Mouse (Mus musculus): ENCODE measurements around the gene Adck1. TPM values are rescaled to one million over a fixed set of nuclear protein-coding genes. Genes with fewer than 3 reads are reported as not detected.
A peak's percentile ranks its signal among the peaks of the same experiment; 100 is the strongest.
"Not testable (repeated sequence)": the region's sequence is repeated elsewhere in the genome, so short reads cannot be mapped to it uniquely, and the experiment has no call there.

Gene Adck1
- total and polyA plus RNA-seq, 2 experiments: 13.5 to 24.4 TPM

GRCm38 (mm10) chr12:88361120-88361445 is 729 bp downstream of the Adck1 start:
- WGBS: 41% methylated on average over 9 of the region's 9 CpGs
- H3K27ac ChIP-seq (replicated peaks; ENCODE audit: insufficient read depth, low read depth, low read length): peak overlapping the region; percentile 71
- no peak for TF ChIP-seq POLR2A (IDR thresholded peaks at IDR 0.05; ENCODE audit: extremely low read depth, insufficient read depth, low read length)
- TF ChIP-seq CTCF (IDR thresholded peaks at IDR 0.05; ENCODE audit: low read depth, low read length): no peak

GRCm38 (mm10) chr12:88367673-88368072 is 7.3 kb downstream of the Adck1 start:
- no peak overlapping the region for H3K9ac ChIP-seq (ENCODE audit: low read depth, low read length)
- no peaks in the 10 kb centered on the region for H3K4me1 ChIP-seq (ENCODE audit: control insufficient read depth, insufficient read depth, low read length)
- no peak overlapping the region for H3K4me3 ChIP-seq (ENCODE audit: insufficient read depth, low read depth, low read length)
- peak; percentile 26 for DNase-seq (ENCODE audit: extremely low read depth, low read depth, low spot score)
- WGBS: 57% methylated on average over 4 of the region's 4 CpGs
- TF ChIP-seq CTCF (IDR thresholded peaks at IDR 0.05; ENCODE audit: low read depth, low read length) (no peak), POLR2A (IDR thresholded peaks at IDR 0.05; ENCODE audit: extremely low read depth, insufficient read depth, low read length) (no peak)
- no peaks in the 10 kb centered on the region for H3K79me2 ChIP-seq (ENCODE audit: control insufficient read depth, insufficient read depth, low read length)
- H3K36me3 ChIP-seq (ENCODE audit: control insufficient read depth, insufficient read depth, low read length): peaks cover 6% of the 10 kb centered on the region; the same call in 1 of the 2 replicates
- H3K27ac ChIP-seq (replicated peaks; ENCODE audit: insufficient read depth, low read depth, low read length): no peak overlapping the region
- H3K27me3 ChIP-seq (ENCODE audit: control insufficient read depth, insufficient read depth, low read length): no peaks in the 10 kb centered on the region

More at GRCm38 (mm10) chr12:88361120-88361445, 729 bp downstream of the Adck1 start:
- H3K4me3 ChIP-seq (ENCODE audit: insufficient read depth, low read depth, low read length): peak overlapping the region; percentile 91
- H3K4me1 ChIP-seq (ENCODE audit: control insufficient read depth, insufficient read depth, low read length): peaks cover 3% of the 10 kb centered on the region; the same call in 1 of the 2 replicates
- no peak for DNase-seq (ENCODE audit: extremely low read depth, low read depth, low spot score)
- peak overlapping the region; percentile 89 for H3K9ac ChIP-seq (ENCODE audit: low read depth, low read length)
- no peaks in the 10 kb centered on the region for H3K27me3 ChIP-seq (ENCODE audit: control insufficient read depth, insufficient read depth, low read length)
- no peaks in the 10 kb centered on the region; the same call in 1 of the 2 replicates for H3K79me2 ChIP-seq (ENCODE audit: control insufficient read depth, insufficient read depth, low read length)
- H3K36me3 ChIP-seq (ENCODE audit: control insufficient read depth, insufficient read depth, low read length): no peaks in the 10 kb centered on the region

- Histone ChIP-seq H3K36me3 (ENCODE audit: control insufficient read depth, insufficient read depth, low read length) (peaks cover 8% of the 10 kb centered on the region; the same call in 1 of the 2 replicates), H3K4me1 (ENCODE audit: control insufficient read depth, insufficient read depth, low read length) (no peaks in the 10 kb centered on the region), H3K79me2 (ENCODE audit: control insufficient read depth, insufficient read depth, low read length) (no peaks in the 10 kb centered on the region), H3K9ac (ENCODE audit: low read depth, low read length) (no peak overlapping the region), H3K4me3 (ENCODE audit: insufficient read depth, low read depth, low read length) (no peak overlapping the region), H3K27ac (replicated peaks; ENCODE audit: insufficient read depth, low read depth, low read length) (no peak overlapping the region), H3K27me3 (ENCODE audit: control insufficient read depth, insufficient read depth, low read length) (no peaks in the 10 kb centered on the region)
- 81% methylated on average over 4 of the region's 4 CpGs for WGBS
- TF ChIP-seq CTCF (IDR thresholded peaks at IDR 0.05; ENCODE audit: low read depth, low read length): no peak
- DNase-seq (ENCODE audit: extremely low read depth, low read depth, low spot score): no peak
Observed at GRCm38 (mm10) chr12:88368618-88369017, 8.3 kb downstream of the Adck1 start.

- H3K4me1 ChIP-seq (ENCODE audit: control insufficient read depth, insufficient read depth, low read length); H3K27me3 ChIP-seq (ENCODE audit: control insufficient read depth, insufficient read depth, low read length); H3K27ac ChIP-seq (replicated peaks; ENCODE audit: insufficient read depth, low read depth, low read length); H3K9ac ChIP-seq (ENCODE audit: low read depth, low read length); H3K79me2 ChIP-seq (ENCODE audit: control insufficient read depth, insufficient read depth, low read length); DNase-seq (ENCODE audit: extremely low read depth, low read depth, low spot score); H3K36me3 ChIP-seq (ENCODE audit: control insufficient read depth, insufficient read depth, low read length); H3K4me3 ChIP-seq (ENCODE audit: insufficient read depth, low read depth, low read length): not testable (repeated sequence)
- WGBS: 76% methylated on average over 4 of the region's 4 CpGs
Observed at GRCm38 (mm10) chr12:88369690-88370089, 9.3 kb downstream of the Adck1 start.

GRCm38 (mm10) chr12:88370321-88370720 is 10.0 kb downstream of the Adck1 start:
- not testable (repeated sequence) for H3K27me3 ChIP-seq (ENCODE audit: control insufficient read depth, insufficient read depth, low read length); H3K4me3 ChIP-seq (ENCODE audit: insufficient read depth, low read depth, low read length); H3K9ac ChIP-seq (ENCODE audit: low read depth, low read length); H3K27ac ChIP-seq (replicated peaks; ENCODE audit: insufficient read depth, low read depth, low read length); H3K79me2 ChIP-seq (ENCODE audit: control insufficient read depth, insufficient read depth, low read length); H3K4me1 ChIP-seq (ENCODE audit: control insufficient read depth, insufficient read depth, low read length); H3K36me3 ChIP-seq (ENCODE audit: control insufficient read depth, insufficient read depth, low read length); DNase-seq (ENCODE audit: extremely low read depth, low read depth, low spot score)
- 27% methylated on average over 1 of the region's 1 CpGs for WGBS

GRCm38 (mm10) chr12:88372018-88372417 is 11.7 kb downstream of the Adck1 start:
- TF ChIP-seq POLR2A (IDR thresholded peaks at IDR 0.05; ENCODE audit: extremely low read depth, insufficient read depth, low read length): no peak
- TF ChIP-seq CTCF (IDR thresholded peaks at IDR 0.05; ENCODE audit: low read depth, low read length): no peak
- H3K79me2 ChIP-seq (ENCODE audit: control insufficient read depth, insufficient read depth, low read length): no peaks in the 10 kb centered on the region
- H3K27ac ChIP-seq (replicated peaks; ENCODE audit: insufficient read depth, low read depth, low read length): no peak overlapping the region
- H3K36me3 ChIP-seq (ENCODE audit: control insufficient read depth, insufficient read depth, low read length): peaks cover 8% of the 10 kb centered on the region; the same call in 1 of the 2 replicates
- no peak overlapping the region for H3K9ac ChIP-seq (ENCODE audit: low read depth, low read length)
- H3K4me3 ChIP-seq (ENCODE audit: insufficient read depth, low read depth, low read length): no peak overlapping the region
- no peaks in the 10 kb centered on the region for H3K4me1 ChIP-seq (ENCODE audit: control insufficient read depth, insufficient read depth, low read length)
- no peak for DNase-seq (ENCODE audit: extremely low read depth, low read depth, low spot score)
- WGBS: 96% methylated on average over 5 of the region's 5 CpGs
- H3K27me3 ChIP-seq (ENCODE audit: control insufficient read depth, insufficient read depth, low read length): no peaks in the 10 kb centered on the region

Measured in liver, adult 2 months (tissue).